Mouse (Mus musculus) spleen, adult 2 months (tissue): ENCODE data around the gene Nalcn. TPM values are rescaled to one million over a fixed set of nuclear protein-coding genes. Genes with fewer than 3 reads are reported as not detected.

Experiments
- DNase-seq, 2 experiments: peaks; one replicate each; pipeline versions ENCODE4 v3.0.0 to v3.0.0-alpha.2; 2012 to 2021; ENCODE audit warnings: low spot score in 2 of 2, low read depth in 1 of 2
- H3K27ac ChIP-seq: fragments of 200-500 bp; 2 replicates; pipeline ENCODE4 v1.5.1; 2012; ENCODE audit warnings: low read length, inconsistent platforms; ENCODE audit not compliant: insufficient read depth
- H3K27me3 ChIP-seq: fragments of 200-500 bp; 2 replicates; pipeline ENCODE4 v1.6.1; 2012; ENCODE audit warnings: mild to moderate bottlenecking, moderate library complexity, low read length, inconsistent platforms; ENCODE audit not compliant: control insufficient read depth, insufficient read depth
- H3K36me3 ChIP-seq: fragments of 200-500 bp; 2 replicates; pipeline ENCODE4 v1.6.1; 2012; ENCODE audit warnings: mild to moderate bottlenecking, low read length, inconsistent platforms; ENCODE audit not compliant: control insufficient read depth, insufficient read depth
- H3K4me1 ChIP-seq: fragments of 200-500 bp; 2 replicates; pipeline ENCODE4 v1.6.1; 2011; ENCODE audit warnings: inconsistent platforms; ENCODE audit not compliant: control insufficient read depth, insufficient read depth, insufficient read length
- H3K4me3 ChIP-seq: fragments of 200-500 bp; 2 replicates; pipeline ENCODE4 v1.5.1; 2011; ENCODE audit warnings: mild to moderate bottlenecking, inconsistent platforms; ENCODE audit not compliant: insufficient read depth, insufficient read length; ENCODE audit errors: extremely low read depth
- CTCF ChIP-seq: fragments of 200-500 bp; IDR thresholded peaks from 2 replicates; pipeline ENCODE4 v1.5.1; 2011; ENCODE audit warnings: mild to moderate bottlenecking, inconsistent platforms; ENCODE audit not compliant: insufficient read depth, insufficient read length, insufficient replicate concordance; ENCODE audit errors: extremely low read depth
- POLR2A ChIP-seq: fragments of 200-500 bp; IDR thresholded peaks from 2 replicates; pipeline ENCODE4 v1.6.1; 2011; ENCODE audit warnings: low read depth, low read length, inconsistent platforms
- WGBS: fragments of 180-500 bp; shearing (Covaris S2); methylation state at CpG from one replicate; pipeline ENCODE4 v1.1.7; 2018; 5-methylcytosine and 5-hydroxymethylcytosine counted together
- polyA plus RNA-seq: library from polyadenylated mRNA; depleted of rRNA; stranded (reverse); fragments of >200 nt; gene quantifications from 2 replicates; pipeline ENCODE4 v1.2.3, GENCODE M21; 2012

The Nalcn gene
- polyA plus RNA-seq, 1 experiment, result 0.02 TPM

DNA sequence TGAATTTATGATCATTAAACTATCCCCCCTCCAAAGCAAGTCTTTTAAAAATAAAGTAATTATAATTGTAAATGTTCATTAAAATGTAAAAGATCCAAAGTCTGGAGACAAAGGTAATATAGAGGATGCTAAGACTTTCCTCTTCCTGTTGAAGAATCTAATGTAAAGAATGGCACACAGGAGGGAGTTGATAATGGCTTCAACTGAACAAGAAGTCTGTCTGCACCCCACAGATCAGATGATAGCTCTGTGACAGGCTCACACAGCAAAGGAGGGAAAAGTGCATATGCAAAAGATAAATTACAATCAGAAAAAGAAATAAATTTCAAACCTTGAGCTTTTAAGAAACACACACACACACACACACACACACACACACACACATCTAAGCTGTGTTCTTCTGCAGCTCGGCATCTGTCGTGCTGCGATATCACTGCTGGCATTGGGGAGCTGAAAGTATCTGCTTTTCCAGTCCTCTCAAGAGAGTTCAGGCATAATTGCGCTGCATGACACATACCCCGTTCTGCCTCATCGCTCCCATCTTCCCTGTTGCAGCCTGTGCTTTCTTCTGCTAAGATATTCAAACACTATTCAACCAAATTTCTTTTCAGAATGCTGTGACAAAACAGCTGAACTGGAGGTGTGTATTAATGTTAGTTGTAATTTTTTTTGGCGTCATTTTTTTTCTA is 250.6 kb downstream of the Nalcn start:
- TF ChIP-seq POLR2A, result no peak
- no peak for TF ChIP-seq CTCF
- no peak for DNase-seq
- WGBS, result 84% methylated on average over 7 of the region's 7 CpGs
- Histone ChIP-seq H3K27me3 (no peaks in the 10 kb centered on the region), H3K4me3 (no peak overlapping the region), H3K36me3 (no peaks in the 10 kb centered on the region), H3K4me1 (no peaks in the 10 kb centered on the region), H3K27ac (no peak overlapping the region)

DNA sequence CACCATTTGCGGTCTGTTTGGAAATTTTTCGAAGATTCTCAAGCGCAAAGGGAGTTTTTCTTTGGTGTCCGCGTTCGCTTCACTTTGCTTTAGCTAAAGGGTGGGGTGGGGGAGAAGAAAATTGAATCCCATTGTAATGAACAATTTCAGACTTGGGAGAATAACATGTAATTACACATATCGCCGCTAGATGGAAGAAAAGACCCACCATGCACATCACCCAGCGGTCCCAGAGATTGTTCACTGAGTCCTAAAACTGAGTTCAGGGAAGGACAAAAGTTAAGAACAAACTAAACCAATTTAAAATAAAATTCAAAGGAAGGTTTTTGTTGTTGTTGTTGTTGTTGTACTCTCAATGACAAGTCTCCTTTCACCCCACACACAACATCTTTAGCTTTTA is 255.4 kb downstream of the Nalcn start:
- Histone ChIP-seq H3K27me3 (no peaks in the 10 kb centered on the region), H3K4me3 (no peak overlapping the region), H3K4me1 (no peaks in the 10 kb centered on the region), H3K27ac (no peak overlapping the region), H3K36me3 (no peaks in the 10 kb centered on the region)
- WGBS, result 22% methylated on average over 9 of the region's 9 CpGs
- no peak for DNase-seq
- TF ChIP-seq POLR2A (no peak), CTCF (no peak)

GRCm38 (mm10) chr14:123359691-123360090 is 267.3 kb downstream of the Nalcn start:
- Histone ChIP-seq H3K27me3 (no peaks in the 10 kb centered on the region), H3K36me3 (no peaks in the 10 kb centered on the region), H3K4me1 (no peaks in the 10 kb centered on the region), H3K27ac (no peak overlapping the region), H3K4me3 (no peak overlapping the region)
- TF ChIP-seq POLR2A, result no peak
- no peak for TF ChIP-seq CTCF
- no peak for DNase-seq
- 93% methylated on average over 1 of the region's 1 CpGs for WGBS

DNA sequence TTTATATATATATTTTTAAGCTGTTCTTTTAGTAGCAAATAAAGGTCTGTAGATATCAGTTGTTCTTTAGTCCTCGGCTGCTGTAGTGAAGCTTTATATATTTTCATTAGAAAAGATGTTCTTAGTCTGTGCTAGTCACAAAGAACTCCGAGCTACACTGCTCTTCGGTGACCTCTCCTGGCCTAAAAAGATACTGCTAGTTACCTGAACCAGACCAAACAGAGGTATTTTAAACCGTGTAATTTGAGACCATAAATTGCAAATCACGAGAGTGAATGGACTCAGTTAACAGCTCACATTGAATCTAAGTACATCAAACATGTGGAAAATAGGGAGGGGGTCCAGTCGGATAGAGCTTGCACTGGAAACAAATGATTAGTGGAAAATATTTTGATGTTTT is 274.0 kb downstream of the Nalcn start:
- H3K27me3 ChIP-seq, result no peaks in the 10 kb centered on the region
- no peak for DNase-seq

GRCm38 (mm10) chr14:123331841-123332240 is 295.1 kb downstream of the Nalcn start:
- 70% methylated on average over 1 of the region's 1 CpGs for WGBS
- Histone ChIP-seq H3K4me1 (no peaks in the 10 kb centered on the region), H3K27me3 (no peaks in the 10 kb centered on the region), H3K27ac (no peak overlapping the region), H3K36me3 (no peaks in the 10 kb centered on the region), H3K4me3 (no peak overlapping the region)
- no peak for DNase-seq
- no peak for TF ChIP-seq CTCF

More for the DNA sequence above, 274.0 kb downstream of the Nalcn start:
- WGBS, result 16% methylated on average over 6 of the region's 6 CpGs
- H3K4me3 ChIP-seq, result no peak overlapping the region
- TF ChIP-seq POLR2A, result no peak
- no peak for TF ChIP-seq CTCF
- H3K36me3 ChIP-seq, result no peaks in the 10 kb centered on the region
- H3K4me1 ChIP-seq, result no peaks in the 10 kb centered on the region
- H3K27ac ChIP-seq, result no peak overlapping the region

DNA sequence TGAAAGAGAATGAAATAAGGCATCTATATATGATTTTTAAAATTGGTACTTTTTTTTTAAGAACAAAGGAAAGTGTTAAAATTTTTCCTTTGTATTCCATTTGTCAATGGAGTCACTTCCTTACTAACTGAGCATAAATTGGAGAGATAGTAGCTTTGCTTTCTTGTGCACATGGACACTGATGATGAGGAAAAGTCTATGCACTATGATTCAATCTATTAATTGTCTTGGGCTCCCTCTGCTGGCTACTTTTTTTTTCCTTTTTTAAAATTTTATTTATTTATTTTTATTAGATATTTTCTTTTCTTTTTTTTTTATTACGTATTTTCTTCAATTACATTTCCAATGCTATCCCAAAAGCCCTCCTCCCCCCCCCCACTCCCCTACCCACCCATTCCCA is 312.6 kb downstream of the Nalcn start:
- Histone ChIP-seq H3K27ac (no peak overlapping the region), H3K4me1 (no peaks in the 10 kb centered on the region), H3K36me3 (no peaks in the 10 kb centered on the region), H3K4me3 (no peak overlapping the region), H3K27me3 (no peaks in the 10 kb centered on the region)
- 30% methylated on average over 1 of the region's 1 CpGs for WGBS
- DNase-seq, result no peak
- TF ChIP-seq CTCF, result no peak
- no peak for TF ChIP-seq POLR2A

GRCm38 (mm10) chr14:123312371-123312770 is 314.6 kb downstream of the Nalcn start:
- DNase-seq, result no peak
- H3K4me1 ChIP-seq, result no peaks in the 10 kb centered on the region
- 89% methylated on average over 4 of the region's 4 CpGs for WGBS
- no peak overlapping the region for H3K27ac ChIP-seq
- TF ChIP-seq POLR2A (no peak), CTCF (no peak)
- no peak overlapping the region for H3K4me3 ChIP-seq
- no peaks in the 10 kb centered on the region for H3K27me3 ChIP-seq
- no peaks in the 10 kb centered on the region for H3K36me3 ChIP-seq

GRCm38 (mm10) chr14:123296068-123296467 is 330.9 kb downstream of the Nalcn start:
- Histone ChIP-seq H3K27me3 (no peaks in the 10 kb centered on the region), H3K36me3 (no peaks in the 10 kb centered on the region), H3K27ac (no peak overlapping the region), H3K4me3 (no peak overlapping the region), H3K4me1 (no peaks in the 10 kb centered on the region)
- no peak for TF ChIP-seq CTCF
- no peak for TF ChIP-seq POLR2A
- no peak for DNase-seq
